In genomic region chr3:145885851-145886464, GRCm38 (mm10) we compare ENCODE assay signal across 9 mouse cellular contexts. TPM values are rescaled to one million over a fixed set of nuclear protein-coding genes. Genes with fewer than 3 reads are reported as not detected.
DNase-seq lines count a peak whose midpoint lies in the region; ATAC-seq lines count a peak whose summit lies in the region.
"Had no signal": no experiment of that assay in that cellular context is flagged by ENCODE, and none has a peak within 500 bp of the region (broad histone marks: within the 10 kb centered on the region; RNA-seq: fewer than 3 reads in every experiment).

No protein-coding gene starts in this region.

- whole genome bisulfite sequencing in heart, embryonic 16.5 days = 23% methylated on average over 5 of the region's 5 CpGs
- WGBS in limb, embryonic 15.5 days = 42% methylated on average over 5 of the region's 5 CpGs

- no peak overlapping the region for H3K4me2 ChIP-seq in heart, embryonic 16.5 days (ENCODE audit: low read depth, low read length)
- H3K4me2 ChIP-seq in limb, embryonic 15.5 days = no peak overlapping the region
- H3K4me2 ChIP-seq: limb, embryonic 12.5 days had no signal

- H3K4me1 ChIP-seq in heart, embryonic 16.5 days (ENCODE audit: control insufficient read depth, insufficient read depth, low read length) = peaks cover 21% of the 10 kb centered on the region
- peaks cover 20% of the 10 kb centered on the region for H3K4me1 ChIP-seq in limb, embryonic 15.5 days

- DNase-seq in 3134 (ENCODE audit: extremely low read depth, insufficient read length, low spot score) = peak; percentile 75
- DNase-seq in R1 (ENCODE audit: low read depth, low spot score) = peak; percentile 50
- no peak for DNase-seq in thymus, adult 18-20 months
- DNase-seq in cerebellum, postnatal 4 days (ENCODE audit: low spot score in 2 of 2) = no peak
- DNase-seq in spleen, adult 12 weeks (ENCODE audit: low spot score) = no peak
- DNase-seq in adrenal gland, postnatal 4 days (ENCODE audit: low spot score in 2 of 2) = no peak

- H3K4me3 ChIP-seq in heart, embryonic 16.5 days (ENCODE audit: low read length) = no peak overlapping the region
- H3K4me3 ChIP-seq in limb, embryonic 15.5 days = no peak overlapping the region
- H3K4me3 ChIP-seq: limb, embryonic 12.5 days had no signal

- H3K9me3 ChIP-seq in heart, embryonic 16.5 days (replicated peaks; ENCODE audit: control insufficient read depth, low read length) = no peaks in the 10 kb centered on the region
- no peaks in the 10 kb centered on the region for H3K9me3 ChIP-seq in limb, embryonic 15.5 days
- H3K9me3 ChIP-seq: limb, embryonic 12.5 days had no signal

- no peak overlapping the region for H3K9ac ChIP-seq in heart, embryonic 16.5 days (ENCODE audit: low read length)
- no peak overlapping the region for H3K9ac ChIP-seq in limb, embryonic 15.5 days
- H3K9ac ChIP-seq: limb, embryonic 12.5 days had no signal

- peak overlapping the region; percentile 81 for H3K27ac ChIP-seq in heart, embryonic 16.5 days (ENCODE audit: low read length)
- peak overlapping the region; percentile 30 for H3K27ac ChIP-seq in limb, embryonic 15.5 days
- H3K27ac ChIP-seq: limb, embryonic 12.5 days had no signal

- no peaks in the 10 kb centered on the region for H3K27me3 ChIP-seq in heart, embryonic 16.5 days (ENCODE audit: control insufficient read depth, insufficient read depth, low read length)
- H3K27me3 ChIP-seq in limb, embryonic 15.5 days = no peaks in the 10 kb centered on the region; the same call in 1 of the 2 replicates
- H3K27me3 ChIP-seq: limb, embryonic 12.5 days had no signal

- ATAC-seq in heart, embryonic 16.5 days (replicated peaks; ENCODE audit: extremely low read depth, insufficient read depth, low FRiP score) = peak; percentile 46
- no peak for ATAC-seq in limb, embryonic 15.5 days (ENCODE audit: insufficient number of reproducible peaks, low FRiP score, low TSS enrichment, low read depth)

- H3K36me3 ChIP-seq in heart, embryonic 16.5 days (ENCODE audit: control insufficient read depth, insufficient read depth) = no peaks in the 10 kb centered on the region
- no peaks in the 10 kb centered on the region for H3K36me3 ChIP-seq in limb, embryonic 15.5 days
- H3K36me3 ChIP-seq: limb, embryonic 12.5 days had no signal

RNA-seq across cellular contexts. Expression of gene Bcl10, which starts 36.6 kb away (rescaled TPM):
- 41.8 and 49.1 TPM in 2 replicates for polyA plus RNA-seq in heart, embryonic 16.5 days (2015; fragmentation: Nextera tagmentation; extraction: Ambion mirVana)
- polyA plus RNA-seq in limb, embryonic 15.5 days (2015; fragmentation: Nextera tagmentation; extraction: Ambion mirVana) = 50.2 and 53.7 TPM in 2 replicates
- total RNA-seq in adrenal gland, postnatal 4 days (2021) = 10 to 100 TPM; 27.7 to 28.8 TPM

RNA-seq across cellular contexts. Expression of gene 2410004B18Rik, which starts 51.9 kb away (rescaled TPM):
- 39.6 and 45.5 TPM in 2 replicates for polyA plus RNA-seq in heart, embryonic 16.5 days (2015; fragmentation: Nextera tagmentation; extraction: Ambion mirVana)
- 43.2 and 45.7 TPM in 2 replicates for polyA plus RNA-seq in limb, embryonic 15.5 days (2015; fragmentation: Nextera tagmentation; extraction: Ambion mirVana)
- total RNA-seq in adrenal gland, postnatal 4 days (2021) = 10 to 100 TPM; 21.6 to 22.5 TPM

Comparison
In these comparisons a context has a peak if more than half of its experiments do, and no peak if none do; other contexts are left out.
1. DNase-seq: peak in 3134 (single experiment) and R1 (single experiment); none in thymus, adult 18-20 months (0 of 2), cerebellum, postnatal 4 days (0 of 2), spleen, adult 12 weeks (single experiment) and adrenal gland, postnatal 4 days (0 of 2).